Mouse (Mus musculus) bone marrow, adult 2 months (tissue): ENCODE results near the gene Kalrn.

Experiments
- CTCF ChIP-seq: fragments of 200-500 bp; IDR thresholded peaks from 2 replicates; pipeline ENCODE4 v1.5.1; 2011; ENCODE audit warnings: low read length, control low read depth; ENCODE audit not compliant: control insufficient read depth, insufficient read depth
- POLR2A ChIP-seq: fragments of 200-500 bp; IDR thresholded peaks from 2 replicates; pipeline ENCODE4 v1.6.1; 2011; ENCODE audit warnings: low read depth, mild to moderate bottlenecking, control low read depth, low read length, borderline replicate concordance; ENCODE audit not compliant: control insufficient read depth

- TF ChIP-seq CTCF (no peak), POLR2A (no peak)
These were observed 633.7 kb downstream of the Kalrn start for GRCm38 (mm10) chr16:33939636-33940035.
